Mouse (Mus musculus) forebrain, embryonic 11.5 days (tissue): ENCODE results near the gene Ctps2. TPM values are rescaled to one million over a fixed set of nuclear protein-coding genes. Genes with fewer than 3 reads are reported as not detected.

Source experiments
- ATAC-seq: fragments of 200-750 bp; cut with Nextera tagmentation; replicated peaks from 2 replicates; pipeline ENCODE4 v1.8.0; 2017; ENCODE audit warnings: moderate TSS enrichment; ENCODE audit not compliant: low FRiP score
- DNase-seq: peaks from one replicate; pipeline ENCODE4 v3.0.0-alpha.2; 2017; ENCODE audit warnings: low spot score
- H3K27ac ChIP-seq: fragments of 300-500 bp; sonication (generic); 2 replicates; pipeline ENCODE4 v1.5.1; 2014; ENCODE audit warnings: low read depth, low read length
- H3K27me3 ChIP-seq: fragments of 300-500 bp; sonication (generic); 2 replicates; pipeline ENCODE4 v1.6.1; 2014; ENCODE audit warnings: mild to moderate bottlenecking, low read length, mixed read lengths; ENCODE audit not compliant: control insufficient read depth, insufficient read depth
- H3K36me3 ChIP-seq: fragments of 300-500 bp; sonication (generic); 2 replicates; pipeline ENCODE4 v1.6.1; 2014; ENCODE audit warnings: mild to moderate bottlenecking, low read length, moderate library complexity, mixed read lengths; ENCODE audit not compliant: control insufficient read depth, insufficient read depth
- H3K4me1 ChIP-seq: fragments of 300-500 bp; sonication (generic); replicated peaks from 2 replicates; pipeline ENCODE4 v1.6.1; 2014; ENCODE audit warnings: low read length, mixed read lengths; ENCODE audit not compliant: control insufficient read depth, insufficient read depth
- H3K4me2 ChIP-seq: fragments of 300-500 bp; sonication (generic); 2 replicates; pipeline ENCODE4 v1.6.1; 2014; ENCODE audit warnings: low read depth, mild to moderate bottlenecking, low read length, moderate library complexity, mixed read lengths; ENCODE audit not compliant: severe bottlenecking
- H3K4me3 ChIP-seq: fragments of 300-500 bp; sonication (generic); 2 replicates; pipeline ENCODE4 v1.5.1; 2014; ENCODE audit warnings: low read depth, low read length
- H3K9ac ChIP-seq: fragments of 300-500 bp; sonication (generic); 2 replicates; pipeline ENCODE4 v1.6.1; 2014; ENCODE audit warnings: low read length
- H3K9me3 ChIP-seq: fragments of 300-500 bp; sonication (generic); 2 replicates; pipeline ENCODE4 v1.6.1; 2016; ENCODE audit warnings: low read length, mixed read lengths; ENCODE audit not compliant: control insufficient read depth
- WGBS: fragments of 180-500 bp; shearing (Covaris S2); extraction: QIAGEN DNeasy Blood & Tissue Kit; methylation state at CpG from one replicate; pipeline ENCODE4 v1.1.7; 2014; 5-methylcytosine and 5-hydroxymethylcytosine counted together
- polyA plus RNA-seq: library from polyadenylated mRNA; unstranded; fragments of >200 nt; fragmentation: Nextera tagmentation; extraction: Ambion mirVana; gene quantifications from 2 replicates; pipeline ENCODE4 v1.2.1, GENCODE M21; 2014

Gene Ctps2
- polyA plus RNA-seq, 1 experiment from 2014 or later, result 85.1 TPM

DNA sequence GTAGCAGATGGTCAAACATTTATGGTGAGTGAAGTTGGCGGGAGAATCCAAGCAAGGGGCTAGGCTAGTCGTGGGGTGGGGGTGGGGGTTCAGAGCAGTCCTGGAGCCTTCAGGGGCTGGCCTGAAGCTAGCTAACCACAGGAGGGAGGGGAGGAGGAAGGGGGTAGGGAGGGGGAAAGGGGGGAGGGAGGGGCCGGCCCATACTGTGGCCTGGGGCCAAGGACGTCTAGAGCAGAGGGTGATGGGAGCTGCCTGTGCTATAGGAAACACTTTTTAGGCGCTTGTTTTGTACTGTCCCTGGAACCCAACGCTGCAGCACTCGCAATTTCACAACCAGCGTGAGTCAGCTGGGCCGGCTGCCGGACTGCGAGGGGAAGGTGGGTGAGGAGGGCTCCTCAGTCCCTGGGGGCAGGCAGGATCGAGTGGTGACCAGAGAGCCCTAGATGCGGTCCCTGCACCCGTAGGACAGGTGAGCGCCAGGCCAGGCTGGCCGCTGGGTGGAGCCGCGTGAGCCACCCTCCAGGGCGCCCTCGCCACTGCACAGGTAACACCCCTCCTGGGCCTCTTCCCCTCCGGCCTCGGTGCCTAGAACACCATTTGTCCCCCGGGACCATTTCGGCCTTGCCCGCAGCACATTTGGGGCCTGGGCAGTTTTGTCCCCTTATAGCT is 467 bp downstream of the Ctps2 start:
- ATAC-seq (peak; percentile 87), DNase-seq (peak; percentile 72)
- peaks cover 11% of the 10 kb centered on the region; the same call in 1 of the 2 replicates for H3K27me3 ChIP-seq
- no peaks in the 10 kb centered on the region for H3K4me1 ChIP-seq
- H3K4me3 ChIP-seq, result peak overlapping the region; percentile 50
- peak overlapping the region; percentile 63 for H3K4me2 ChIP-seq
- H3K9me3 ChIP-seq, result no peaks in the 10 kb centered on the region
- 0 out of 2 replicates have a peak overlapping the region, but pooled peaks have one; percentile 10 for H3K27ac ChIP-seq
- WGBS, result 30% methylated on average over 20 of the region's 25 CpGs
- H3K36me3 ChIP-seq, result no peaks in the 10 kb centered on the region
- peak overlapping the region; percentile 64 for H3K9ac ChIP-seq

DNA sequence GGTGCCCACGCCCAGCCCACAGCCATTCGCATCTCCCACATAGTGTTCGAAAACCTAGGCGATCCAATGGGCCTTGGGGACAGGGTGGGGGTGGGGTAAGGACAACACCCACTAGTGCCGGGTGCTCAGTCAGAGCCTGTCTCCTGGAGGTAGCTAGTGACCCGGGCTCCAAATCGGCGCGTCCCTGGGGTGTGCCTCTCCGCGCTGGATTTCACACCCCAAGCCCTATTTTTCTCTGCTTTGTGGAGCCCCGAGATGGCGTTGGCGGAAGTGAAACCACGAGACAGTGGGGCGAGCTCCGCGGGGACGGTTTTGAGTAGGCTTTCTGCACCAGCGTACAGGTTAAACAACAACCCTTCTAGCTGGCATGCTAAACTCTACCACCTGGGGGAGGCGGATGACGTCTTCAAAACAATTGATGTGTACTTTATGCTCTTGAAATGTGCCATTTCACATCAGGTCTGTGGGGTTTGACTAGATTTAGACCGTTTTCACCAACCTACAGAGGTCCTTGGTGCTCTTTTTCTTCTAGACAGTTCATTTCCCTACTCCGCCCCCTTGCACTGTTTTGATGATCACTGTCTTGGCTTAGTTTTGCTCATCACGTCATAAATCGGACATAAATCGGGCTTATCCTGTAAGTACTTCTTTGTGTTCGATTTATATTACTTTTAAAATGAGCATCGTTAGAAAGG is 1.1 kb downstream of the Ctps2 start:
- Histone ChIP-seq H3K36me3 (no peaks in the 10 kb centered on the region), H3K9ac (peak overlapping the region; percentile 64), H3K27me3 (peaks cover 11% of the 10 kb centered on the region; the same call in 1 of the 2 replicates), H3K4me1 (no peaks in the 10 kb centered on the region), H3K4me2 (peak overlapping the region; percentile 63), H3K9me3 (no peaks in the 10 kb centered on the region), H3K4me3 (peak overlapping the region; percentile 50), H3K27ac (no peak overlapping the region)
- ATAC-seq (peak; percentile 69), DNase-seq (peak; percentile 61)
- 25% methylated on average over 29 of the region's 29 CpGs for WGBS

DNA sequence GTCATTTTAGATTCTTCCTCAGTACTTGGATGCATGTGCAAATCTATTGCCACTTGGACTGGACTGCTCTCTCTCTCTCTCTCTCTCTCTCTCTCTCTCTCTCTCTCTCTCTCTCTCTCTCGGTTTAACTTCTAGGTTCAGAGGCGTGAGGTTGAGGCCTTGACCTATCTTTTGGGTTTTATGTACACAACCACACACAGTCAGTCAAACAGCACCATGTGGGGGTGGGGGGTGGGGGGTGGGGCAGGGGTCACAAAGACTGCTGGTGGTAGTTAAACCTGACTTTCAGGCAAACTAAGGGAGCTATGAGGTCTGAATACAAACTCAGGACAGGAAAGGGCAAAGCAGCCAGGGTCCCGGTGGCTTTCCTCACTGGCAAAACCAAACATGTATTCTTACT is 6.5 kb downstream of the Ctps2 start:
- H3K4me2 ChIP-seq, result no peak overlapping the region
- ATAC-seq, result no peak
- no peaks in the 10 kb centered on the region for H3K27me3 ChIP-seq
- no peaks in the 10 kb centered on the region for H3K9me3 ChIP-seq
- no peaks in the 10 kb centered on the region for H3K36me3 ChIP-seq
- WGBS, result 57% methylated on average over 3 of the region's 3 CpGs
- no peak for DNase-seq
- H3K27ac ChIP-seq, result no peak overlapping the region
- no peak overlapping the region for H3K9ac ChIP-seq
- no peaks in the 10 kb centered on the region for H3K4me1 ChIP-seq
- H3K4me3 ChIP-seq, result no peak overlapping the region

DNA sequence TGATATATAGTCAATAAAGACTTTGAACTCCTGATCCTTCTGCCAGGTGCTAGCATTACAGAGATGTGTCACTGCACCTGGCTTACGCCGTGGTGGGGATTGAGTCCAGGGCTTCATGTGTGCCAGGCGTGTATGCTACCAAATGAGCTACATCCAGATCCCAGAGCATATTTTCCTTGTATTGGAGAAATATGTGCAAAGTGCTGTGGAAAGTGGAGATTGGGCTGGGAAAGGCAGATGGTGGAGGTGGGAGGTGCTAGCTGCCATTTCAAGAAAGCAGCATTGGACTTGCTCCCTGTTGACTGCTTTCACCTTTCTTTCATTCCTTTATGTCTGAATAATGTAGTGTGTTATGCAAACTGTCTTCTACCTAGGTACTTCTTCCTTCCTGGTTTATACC is 12.6 kb downstream of the Ctps2 start:
- no peak overlapping the region for H3K27ac ChIP-seq
- no peaks in the 10 kb centered on the region for H3K4me1 ChIP-seq
- DNase-seq (no peak), ATAC-seq (no peak)
- H3K36me3 ChIP-seq, result no peaks in the 10 kb centered on the region
- no peak overlapping the region for H3K4me3 ChIP-seq
- no peaks in the 10 kb centered on the region for H3K27me3 ChIP-seq
- WGBS, result 86% methylated on average over 3 of the region's 3 CpGs
- no peaks in the 10 kb centered on the region for H3K9me3 ChIP-seq
- H3K9ac ChIP-seq, result no peak overlapping the region
- no peak overlapping the region for H3K4me2 ChIP-seq

DNA sequence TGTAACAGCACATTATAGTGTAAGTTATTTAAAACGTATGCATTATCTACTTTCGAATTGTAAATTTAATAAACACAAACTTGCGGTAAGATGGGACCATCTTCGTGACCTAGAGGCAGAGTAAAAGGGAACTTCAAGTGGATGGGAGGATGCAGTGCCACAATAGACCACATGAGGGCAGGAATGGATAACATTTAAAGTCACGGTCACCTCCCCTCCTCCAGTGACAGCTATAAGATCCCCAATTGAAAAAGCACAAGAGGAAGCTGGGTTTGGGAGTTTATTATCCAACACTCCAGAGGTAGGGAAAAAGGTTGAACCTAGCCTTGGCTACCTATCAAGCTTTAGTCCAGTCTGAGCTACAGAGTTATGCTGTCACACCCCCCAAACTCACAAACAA is 14.7 kb downstream of the Ctps2 start:
- Histone ChIP-seq H3K36me3 (no peaks in the 10 kb centered on the region), H3K4me3 (no peak overlapping the region), H3K27me3 (no peaks in the 10 kb centered on the region), H3K9me3 (no peaks in the 10 kb centered on the region), H3K9ac (no peak overlapping the region), H3K4me1 (no peaks in the 10 kb centered on the region), H3K27ac (no peak overlapping the region), H3K4me2 (no peak overlapping the region)
- peak; percentile 64 for DNase-seq
- WGBS, result 44% methylated on average over 5 of the region's 5 CpGs
- ATAC-seq, result peak; percentile 51; the same call in 1 of the 2 replicates

DNA sequence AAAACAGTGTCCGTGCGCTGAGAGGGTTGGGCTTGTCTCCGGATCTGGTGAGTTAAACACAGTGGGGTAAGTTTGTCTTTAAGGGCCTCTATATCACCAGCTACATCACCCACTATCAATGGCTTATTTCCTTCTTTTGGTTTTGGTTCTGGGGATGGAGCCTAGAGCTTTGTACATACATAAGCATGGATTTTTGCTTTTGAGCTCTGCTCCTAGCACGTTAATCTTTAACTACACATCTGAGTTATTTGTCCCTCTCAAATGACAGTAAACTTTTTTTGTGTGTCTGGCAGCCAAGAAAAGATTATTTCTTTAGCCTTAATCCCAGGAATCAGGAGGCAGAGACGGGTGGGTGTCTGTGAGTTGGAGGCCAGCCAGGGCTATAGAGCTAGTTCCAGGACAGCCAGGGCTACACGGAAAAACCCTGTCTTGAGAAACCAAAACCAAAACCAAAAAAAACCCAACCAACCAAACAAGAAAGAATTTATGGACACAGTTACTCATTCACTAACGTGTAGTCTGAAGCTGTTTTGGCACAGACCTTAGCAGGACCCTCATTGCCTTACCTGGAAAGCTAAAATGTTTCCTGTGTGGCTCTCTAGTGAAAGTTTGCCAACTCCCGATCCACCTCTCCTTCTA is 20.6 kb downstream of the Ctps2 start:
- Histone ChIP-seq H3K27ac (no peak overlapping the region), H3K36me3 (no peaks in the 10 kb centered on the region; the same call in 1 of the 2 replicates), H3K4me1 (no peaks in the 10 kb centered on the region), H3K27me3 (no peaks in the 10 kb centered on the region; the same call in 1 of the 2 replicates), H3K4me3 (no peak overlapping the region), H3K4me2 (no peak overlapping the region), H3K9ac (no peak overlapping the region), H3K9me3 (no peaks in the 10 kb centered on the region)
- ATAC-seq (no peak), DNase-seq (no peak)
- WGBS, result 94% methylated on average over 8 of the region's 8 CpGs

DNA sequence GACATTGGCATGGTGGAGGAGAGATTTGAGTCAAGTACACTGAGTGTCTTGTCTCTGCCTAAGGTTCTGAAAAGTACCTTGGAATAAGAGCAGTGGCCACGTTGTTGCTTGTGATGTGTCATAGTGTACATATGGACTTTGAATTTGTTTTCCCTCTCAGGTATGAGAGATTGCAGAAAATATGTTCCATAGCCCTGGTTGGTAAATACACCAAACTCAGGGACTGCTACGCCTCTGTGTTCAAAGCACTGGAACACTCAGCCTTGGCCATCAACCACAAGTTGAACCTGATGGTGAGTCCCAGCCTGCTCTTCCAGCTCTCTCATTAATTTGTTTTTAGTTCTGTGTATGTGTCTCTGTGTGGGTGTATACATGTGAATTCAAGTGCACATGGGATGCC is 30.4 kb downstream of the Ctps2 start:
- WGBS, result 84% methylated on average over 2 of the region's 2 CpGs
- Histone ChIP-seq H3K27me3 (no peaks in the 10 kb centered on the region; the same call in 1 of the 2 replicates), H3K4me1 (no peaks in the 10 kb centered on the region), H3K9ac (no peak overlapping the region), H3K27ac (no peak overlapping the region), H3K4me3 (no peak overlapping the region), H3K9me3 (no peaks in the 10 kb centered on the region), H3K4me2 (no peak overlapping the region), H3K36me3 (no peaks in the 10 kb centered on the region)
- DNase-seq (no peak), ATAC-seq (no peak)

DNA sequence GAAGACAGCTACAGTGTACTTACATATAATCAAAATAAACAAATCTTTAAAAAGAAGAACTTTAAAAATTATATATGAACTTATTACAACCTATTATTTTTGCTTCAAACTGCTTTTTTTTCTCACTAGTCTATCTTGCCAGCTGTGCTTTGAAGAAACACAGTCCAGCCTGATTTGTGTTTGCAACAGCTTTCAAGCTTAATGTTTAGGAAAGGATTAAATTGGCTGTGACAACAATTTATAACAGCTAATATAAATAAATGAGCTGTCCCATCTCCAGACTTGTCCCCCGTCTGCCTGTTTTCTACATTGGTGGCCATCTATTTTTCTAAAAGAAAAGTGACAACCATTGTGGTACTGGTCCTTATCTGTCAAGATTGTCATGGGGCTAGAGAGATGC is 41.0 kb downstream of the Ctps2 start:
- ATAC-seq, result no peak
- DNase-seq, result no peak
- no peak overlapping the region for H3K4me3 ChIP-seq
- H3K9me3 ChIP-seq, result no peaks in the 10 kb centered on the region
- H3K4me1 ChIP-seq, result no peaks in the 10 kb centered on the region
- H3K9ac ChIP-seq, result no peak overlapping the region
- no peak overlapping the region for H3K27ac ChIP-seq
- H3K4me2 ChIP-seq, result no peak overlapping the region
- 91% methylated on average over 1 of the region's 1 CpGs for WGBS
- H3K36me3 ChIP-seq, result no peaks in the 10 kb centered on the region
- H3K27me3 ChIP-seq, result no peaks in the 10 kb centered on the region
